Mouse (Mus musculus) erythroblast, adult 5-6 weeks (primary cell): Measurements from ENCODE around the gene Acr. TPM values are rescaled to one million over a fixed set of nuclear protein-coding genes. Genes with fewer than 3 reads are reported as not detected.

Experiments used
- ATAC-seq: replicated peaks from 2 replicates; pipeline ENCODE4 v1.8.0; 2016; ENCODE audit warnings: moderate number of reproducible peaks, mild to moderate bottlenecking, moderate TSS enrichment, inconsistent platforms; ENCODE audit not compliant: poor library complexity, low FRiP score, severe bottlenecking
- total RNA-seq, 2 experiments: library from RNA; stranded (forward) in 1 of 2; stranded (reverse) in 1 of 2; fragments of 150-400 nt in 1 of 2; fragments of 200-764, 138-1000 nt in 1 of 2; gene quantifications; 2 replicates each; pipeline versions ENCODE4 v1.2.3 to v1.2.4; 2015 to 2017; ENCODE audit warnings: low replicate concordance in 2 of 2

Acr gene
- total RNA-seq, 2 experiments from 2014 or later = not detected

DNA sequence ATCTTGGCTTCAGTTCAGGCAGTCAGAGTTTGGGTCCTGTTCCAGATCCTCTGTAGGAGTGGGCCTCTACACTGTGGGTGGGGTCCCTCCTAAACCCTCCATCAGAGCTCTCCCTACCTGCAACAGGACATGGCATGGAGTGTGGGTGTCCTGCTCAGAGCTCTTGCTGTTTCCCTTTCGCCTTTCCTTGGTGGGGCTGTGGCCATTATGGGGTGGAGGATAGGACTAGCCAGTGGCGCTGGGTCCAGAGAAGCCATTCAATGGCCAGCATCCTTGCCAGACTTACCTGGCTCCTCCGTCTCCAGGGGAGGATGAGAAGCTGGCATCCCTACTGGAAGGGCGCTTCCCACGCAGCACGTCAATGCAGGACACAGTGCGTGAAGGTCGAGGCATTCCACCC is 20.8 kb upstream of the Acr start:
- ATAC-seq = no peak

GRCm38 (mm10) chr15:89547824-89548601 is 20.1 kb upstream of the Acr start:
- ATAC-seq = no peak

- no peak for ATAC-seq
Measured at GRCm38 (mm10) chr15:89548837-89549236, 19.3 kb upstream of the Acr start.

DNA sequence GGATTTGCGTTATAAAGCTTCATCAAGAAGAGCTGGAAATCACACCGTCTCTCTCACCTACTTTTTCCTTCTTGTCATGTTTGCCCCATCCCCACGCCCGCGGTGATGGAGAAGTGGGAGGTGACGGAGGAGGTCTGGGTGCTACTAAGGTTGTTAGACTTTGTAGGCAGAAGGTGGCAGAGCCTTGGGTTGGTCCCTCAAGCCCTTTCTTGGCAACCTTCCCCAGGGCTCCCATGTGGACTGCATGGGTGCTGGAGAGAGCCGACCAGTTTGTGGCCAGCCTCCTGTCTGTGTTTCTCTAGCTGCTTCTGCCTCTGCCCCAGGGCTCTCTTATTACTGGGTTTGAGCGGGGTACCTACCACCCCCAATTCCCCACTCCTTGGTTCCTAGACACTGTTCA is 17.6 kb upstream of the Acr start:
- no peak for ATAC-seq

GRCm38 (mm10) chr15:89551733-89552132 is 16.4 kb upstream of the Acr start:
- no peak for ATAC-seq

DNA sequence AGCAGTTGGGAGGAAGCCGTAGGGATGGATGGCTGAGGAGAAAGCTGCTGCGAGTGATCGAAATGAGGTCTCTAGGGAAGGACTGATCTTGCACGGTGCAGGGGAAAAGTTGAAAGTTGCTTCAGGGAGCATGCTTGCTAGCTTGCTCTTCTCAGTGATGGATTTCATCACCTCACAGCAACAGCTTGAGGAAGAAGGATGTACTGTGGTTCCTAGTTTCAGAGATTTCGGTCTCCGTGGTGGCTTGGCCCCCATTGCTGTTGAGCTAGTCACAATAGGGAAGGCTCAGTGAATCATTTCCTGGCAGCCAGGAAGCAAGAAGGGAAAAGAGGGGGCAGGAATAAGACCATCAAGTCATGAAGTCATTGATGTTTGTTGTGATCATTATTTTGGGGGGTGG is 12.5 kb upstream of the Acr start:
- no peak for ATAC-seq

- no peak for ATAC-seq
Measured at GRCm38 (mm10) chr15:89556401-89557178, 11.5 kb upstream of the Acr start.

DNA sequence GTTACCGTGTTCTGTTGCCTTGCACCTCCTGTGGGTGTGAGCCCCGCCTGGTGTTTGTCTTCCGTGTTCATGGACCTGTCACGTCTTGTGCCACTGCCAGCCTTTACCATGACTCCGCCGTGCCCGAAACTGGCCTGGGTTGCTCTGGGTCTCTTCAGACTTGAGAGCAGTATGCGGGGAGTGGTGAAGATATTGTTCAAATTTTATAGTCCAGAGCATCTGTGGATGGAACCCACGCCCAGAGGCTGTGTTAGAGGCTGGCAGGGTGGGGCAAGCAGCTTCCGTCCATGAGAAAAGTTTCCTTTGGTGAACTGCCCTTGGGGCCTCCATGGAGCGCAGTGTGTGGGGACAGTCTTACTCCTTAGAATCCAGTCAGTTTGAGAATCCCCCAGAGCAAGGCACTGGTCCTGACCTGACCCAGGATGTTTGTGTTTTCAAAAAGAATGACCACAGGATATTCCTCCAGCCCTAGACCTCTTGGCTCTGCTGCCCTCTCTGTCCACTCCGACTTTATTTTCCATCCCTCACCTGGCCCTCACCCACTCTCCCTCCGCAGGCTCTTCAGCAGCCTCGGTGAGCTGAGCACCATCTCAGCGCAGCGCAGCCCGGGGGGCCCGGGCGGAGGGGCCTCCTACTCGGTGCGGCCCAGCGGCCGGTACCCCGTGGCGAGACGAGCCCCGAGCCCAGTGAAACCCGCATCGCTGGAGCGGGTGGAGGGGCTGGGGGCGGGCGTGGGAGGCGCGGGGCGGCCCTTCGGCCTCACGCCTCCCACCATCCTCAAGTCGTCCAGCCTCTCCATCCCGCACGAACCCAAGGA is 10.7 kb upstream of the Acr start:
- no peak for ATAC-seq

DNA sequence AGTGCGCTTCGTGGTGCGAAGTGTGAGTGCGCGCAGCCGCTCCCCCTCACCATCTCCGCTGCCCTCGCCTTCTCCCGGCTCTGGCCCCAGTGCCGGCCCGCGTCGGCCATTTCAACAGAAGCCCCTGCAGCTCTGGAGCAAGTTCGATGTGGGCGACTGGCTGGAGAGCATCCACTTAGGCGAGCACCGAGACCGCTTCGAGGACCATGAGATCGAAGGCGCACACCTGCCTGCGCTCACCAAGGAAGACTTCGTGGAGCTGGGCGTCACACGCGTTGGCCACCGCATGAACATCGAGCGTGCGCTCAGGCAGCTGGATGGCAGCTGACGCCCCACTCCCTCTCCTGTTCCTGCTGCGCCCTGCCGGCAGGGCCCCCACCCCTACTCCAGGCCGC is 10.1 kb upstream of the Acr start:
- no peak for ATAC-seq

DNA sequence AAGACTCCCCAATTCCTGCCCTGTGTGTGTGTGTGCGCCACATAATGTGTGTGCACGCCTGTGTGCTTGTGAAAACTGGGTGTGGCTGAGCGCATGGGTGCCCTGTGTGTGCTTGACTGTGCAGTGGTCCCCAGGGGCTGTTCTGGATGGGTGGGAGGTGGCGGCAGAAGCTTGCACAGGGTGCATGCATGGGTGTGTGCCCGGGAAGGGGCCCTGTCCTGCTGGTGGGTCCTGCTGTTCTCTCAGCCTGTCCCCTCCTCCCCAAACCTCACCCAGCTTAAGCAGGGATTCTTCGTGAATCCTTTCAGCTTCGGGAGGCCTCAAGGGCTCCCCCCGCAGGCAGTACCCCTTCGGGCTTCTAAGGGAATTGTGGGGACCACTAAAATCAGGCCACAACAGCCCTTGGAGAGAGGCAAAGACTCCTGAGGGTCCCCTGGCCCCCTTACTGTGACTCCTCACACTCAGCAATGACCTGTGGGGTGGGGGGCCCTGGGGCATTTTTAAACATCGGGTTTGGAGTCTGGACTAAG is 8.9 kb upstream of the Acr start:
- no peak for ATAC-seq

DNA sequence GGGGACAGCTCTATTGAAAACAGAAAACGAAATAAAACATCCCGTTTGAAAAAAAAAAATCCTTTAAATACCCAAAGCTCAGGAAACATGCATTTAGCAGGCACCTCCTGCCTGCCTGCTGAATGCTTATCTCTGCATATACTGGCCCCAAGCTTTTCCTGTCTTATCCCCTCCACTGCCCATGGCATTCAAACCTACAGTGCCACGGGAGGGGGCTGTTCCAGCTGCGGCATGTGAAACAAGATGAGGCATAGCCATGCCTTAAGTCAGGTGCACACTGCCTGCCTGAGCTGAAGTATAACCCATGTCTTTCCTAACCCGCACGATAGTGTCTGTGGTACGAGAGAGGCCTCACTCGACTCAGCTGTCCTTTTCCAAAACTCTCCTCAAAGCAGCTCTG is 4.0 kb downstream of the Acr start:
- no peak for ATAC-seq

DNA sequence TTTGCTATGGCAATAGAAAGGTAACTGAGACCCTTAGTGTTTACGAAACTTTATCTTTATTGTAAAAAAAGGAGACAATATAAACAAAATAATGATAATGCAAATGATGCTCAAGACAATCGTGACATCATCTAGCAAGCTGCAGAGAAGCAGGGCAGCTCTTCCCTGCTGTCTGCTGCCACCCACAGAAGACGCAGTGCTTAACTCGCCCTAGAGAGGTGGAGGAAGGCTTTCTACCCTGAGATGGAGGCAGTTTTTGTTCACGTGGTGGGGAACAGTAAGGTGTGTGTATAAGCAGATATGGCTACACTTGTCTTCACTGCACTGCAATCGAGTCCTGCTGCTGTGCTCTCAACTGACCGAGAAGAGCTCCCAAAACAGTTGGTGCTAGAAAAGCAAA is 14.4 kb downstream of the Acr start:
- ATAC-seq = no peak

- ATAC-seq = no peak
Measured at GRCm38 (mm10) chr15:89585101-89585500, 17.0 kb downstream of the Acr start.

- no peak for ATAC-seq
Measured at GRCm38 (mm10) chr15:89585631-89586030, 17.5 kb downstream of the Acr start.

- no peak for ATAC-seq
Measured at GRCm38 (mm10) chr15:89589146-89589545, 21.0 kb downstream of the Acr start.

DNA sequence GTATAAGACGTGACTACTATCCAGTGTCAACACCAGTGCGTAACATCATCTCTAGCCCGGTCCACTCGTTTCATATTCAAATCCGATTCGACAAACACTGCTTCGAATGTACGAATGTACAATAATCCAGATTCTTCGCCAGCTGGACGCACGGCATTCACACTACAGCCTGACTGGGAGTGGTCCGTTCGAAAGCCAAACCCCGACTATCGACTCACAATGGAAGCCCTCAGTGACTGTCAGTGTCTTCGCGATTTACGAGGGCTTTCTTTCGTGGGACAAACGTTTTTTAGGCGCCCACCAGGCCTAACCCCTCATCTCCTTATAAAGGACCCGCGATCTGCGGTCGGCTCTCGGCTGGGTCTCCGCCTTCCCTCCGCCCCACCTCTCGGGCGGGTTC is 23.2 kb downstream of the Acr start:
- ATAC-seq = 0 out of 2 replicates have a peak, but pooled peaks have one; percentile 32

GRCm38 (mm10) chr15:89591723-89592455 is 23.8 kb downstream of the Acr start, which contains the start of gene Rabl2:
Rabl2 (minus strand) TSS chr15:89591923.
- ATAC-seq = peak; percentile 71

DNA sequence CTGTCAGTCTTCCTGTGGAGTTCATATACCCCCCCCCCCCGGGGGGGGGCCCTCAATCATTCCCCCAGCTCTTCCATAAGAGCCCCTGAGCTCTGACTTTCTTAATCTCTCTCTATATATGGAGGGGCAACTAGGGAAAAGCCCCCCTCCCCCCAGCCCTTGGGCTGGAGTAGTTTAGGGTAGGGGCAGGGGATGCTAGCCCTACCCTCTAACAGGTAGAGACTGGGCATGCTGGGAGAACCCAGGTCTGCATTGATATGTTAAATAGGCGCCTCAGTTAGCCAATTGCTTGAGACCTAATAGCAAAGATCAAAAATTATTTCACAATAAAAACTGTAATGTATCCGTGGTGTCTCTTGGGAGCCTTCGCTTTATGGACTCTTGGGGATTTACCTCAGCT is 24.4 kb downstream of the Acr start:
- no peak for ATAC-seq

DNA sequence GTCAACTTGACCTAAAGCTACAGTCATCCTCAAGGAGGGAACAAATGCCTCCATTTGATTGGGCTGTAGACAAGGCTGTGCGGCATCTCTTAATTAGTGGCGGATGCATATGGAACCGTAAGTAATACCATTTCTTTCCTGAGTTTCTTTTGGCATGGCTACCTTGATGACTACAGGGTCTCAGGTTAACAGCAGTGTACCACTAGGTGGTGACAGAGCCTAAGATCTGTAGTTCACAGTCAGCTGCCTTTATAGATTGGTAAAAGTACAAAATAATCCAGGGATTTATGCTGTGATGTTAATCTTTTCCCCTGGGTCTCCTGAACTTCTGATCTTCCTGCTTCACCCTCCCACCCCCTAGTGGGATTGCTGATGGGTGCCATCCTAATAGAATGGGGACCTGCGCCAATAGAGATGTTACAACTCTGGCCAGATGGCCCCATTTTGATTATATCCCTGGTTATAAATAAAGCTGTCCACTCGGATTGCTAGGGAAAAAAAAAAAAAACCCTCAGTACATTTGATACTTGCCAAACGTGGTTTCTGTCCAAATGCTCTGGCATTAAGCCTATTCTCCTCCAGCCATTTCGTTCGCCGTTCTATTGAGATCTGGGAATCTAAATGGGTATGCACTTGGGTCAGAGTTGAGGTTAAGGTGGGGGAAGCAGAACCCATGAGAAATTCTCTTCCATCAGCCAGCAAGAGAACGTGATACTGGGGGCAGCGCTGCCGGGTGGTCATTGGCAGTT is 37.9 kb downstream of the Acr start:
- ATAC-seq = no peak
